Mouse (Mus musculus) ES-Bruce4 (cell line): ENCODE data around the gene Col18a1.

Source experiments
- CTCF ChIP-seq: IDR thresholded peaks from one replicate; pipeline ENCODE4 v1.8.1; 2011; ENCODE audit warnings: low read depth, low read length
- POLR2A ChIP-seq: IDR thresholded peaks from one replicate; pipeline ENCODE4 v1.8.1; 2011; ENCODE audit warnings: low read length; ENCODE audit not compliant: insufficient read depth

GRCm38 (mm10) chr10:77004936-77005335 is 161.4 kb downstream of the Col18a1 start:
- TF ChIP-seq CTCF: no peak
- no peak for TF ChIP-seq POLR2A
